Mouse (Mus musculus): Measurements from ENCODE around the gene Pramef12. TPM values are rescaled to one million over a fixed set of nuclear protein-coding genes. Genes with fewer than 3 reads are reported as not detected.

Pramef12 gene
- polyA plus RNA-seq, 1 experiment from 2014 or later, result not detected

DNA sequence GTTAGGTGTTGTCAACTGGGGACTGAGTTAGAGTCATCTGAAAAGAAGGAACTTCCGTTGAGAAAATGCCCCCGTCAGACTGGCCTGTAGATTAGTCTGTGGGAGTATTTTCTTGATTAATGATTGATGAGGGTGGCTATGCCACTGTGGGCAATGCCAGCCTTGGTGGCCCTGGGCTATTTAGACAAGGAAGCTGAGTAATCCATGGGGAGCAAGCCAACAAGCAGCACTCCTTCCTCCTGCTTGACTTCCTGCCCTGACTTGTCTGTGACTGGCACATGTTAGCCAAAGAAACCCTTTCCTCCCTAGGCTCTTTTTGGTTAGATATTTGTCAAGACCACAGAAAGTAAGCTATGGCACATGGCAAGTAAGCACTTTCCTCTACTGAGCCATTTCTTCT lies 22.5 kb upstream of the Pramef12 start:
- Histone ChIP-seq H3K27ac (ENCODE audit: low read depth, low read length) (no peak overlapping the region), H3K36me3 (ENCODE audit: control insufficient read depth, insufficient read depth) (no peaks in the 10 kb centered on the region), H3K4me2 (replicated peaks; ENCODE audit: low read depth) (no peak overlapping the region), H3K9ac (ENCODE audit: low read depth, low read length) (no peak overlapping the region), H3K4me3 (ENCODE audit: low read depth, low read length) (no peak overlapping the region), H3K27me3 (replicated peaks; ENCODE audit: control insufficient read depth, insufficient read depth, low read length) (no peaks in the 10 kb centered on the region), H3K4me1 (replicated peaks; ENCODE audit: control insufficient read depth, insufficient read depth, low read length) (no peaks in the 10 kb centered on the region), H3K9me3 (ENCODE audit: control insufficient read depth) (no peaks in the 10 kb centered on the region)
- TF ChIP-seq CTCF (IDR thresholded peaks at IDR 0.05; ENCODE audit: low read depth), result no peak
- ATAC-seq, result no peak
- WGBS, result 70% methylated on average over 2 of the region's 2 CpGs

DNA sequence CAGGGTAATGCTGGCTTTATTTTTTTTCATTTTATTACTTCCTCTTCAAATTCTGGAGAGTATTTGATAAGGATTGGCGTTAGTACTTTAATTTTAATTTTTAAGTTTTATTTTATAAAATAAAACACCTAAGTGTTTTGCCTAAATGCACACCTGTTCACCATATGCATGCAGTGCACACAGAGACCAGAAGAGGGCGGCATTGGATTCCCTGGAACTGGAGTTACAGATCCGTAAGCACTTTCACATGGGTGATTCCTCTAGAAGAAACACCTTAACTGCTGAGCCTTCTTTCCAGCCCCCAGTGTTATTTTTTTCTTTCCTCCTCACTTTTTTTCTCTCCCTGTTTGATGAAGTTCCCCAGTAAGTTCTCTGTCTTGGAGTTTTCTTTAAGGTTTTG lies 20.6 kb upstream of the Pramef12 start:
- no peak overlapping the region for H3K27ac ChIP-seq (ENCODE audit: low read depth, low read length)
- H3K9ac ChIP-seq (ENCODE audit: low read depth, low read length), result no peak overlapping the region
- H3K36me3 ChIP-seq (ENCODE audit: control insufficient read depth, insufficient read depth), result no peaks in the 10 kb centered on the region
- ATAC-seq, result no peak
- H3K4me1 ChIP-seq (replicated peaks; ENCODE audit: control insufficient read depth, insufficient read depth, low read length), result no peaks in the 10 kb centered on the region
- H3K4me2 ChIP-seq (replicated peaks; ENCODE audit: low read depth), result no peak overlapping the region
- H3K9me3 ChIP-seq (ENCODE audit: control insufficient read depth), result no peaks in the 10 kb centered on the region
- H3K27me3 ChIP-seq (replicated peaks; ENCODE audit: control insufficient read depth, insufficient read depth, low read length), result no peaks in the 10 kb centered on the region
- H3K4me3 ChIP-seq (ENCODE audit: low read depth, low read length), result no peak overlapping the region
- peak; percentile 50 for TF ChIP-seq CTCF (IDR thresholded peaks at IDR 0.05; ENCODE audit: low read depth)
- WGBS, result 19% methylated on average over 3 of the region's 3 CpGs

DNA sequence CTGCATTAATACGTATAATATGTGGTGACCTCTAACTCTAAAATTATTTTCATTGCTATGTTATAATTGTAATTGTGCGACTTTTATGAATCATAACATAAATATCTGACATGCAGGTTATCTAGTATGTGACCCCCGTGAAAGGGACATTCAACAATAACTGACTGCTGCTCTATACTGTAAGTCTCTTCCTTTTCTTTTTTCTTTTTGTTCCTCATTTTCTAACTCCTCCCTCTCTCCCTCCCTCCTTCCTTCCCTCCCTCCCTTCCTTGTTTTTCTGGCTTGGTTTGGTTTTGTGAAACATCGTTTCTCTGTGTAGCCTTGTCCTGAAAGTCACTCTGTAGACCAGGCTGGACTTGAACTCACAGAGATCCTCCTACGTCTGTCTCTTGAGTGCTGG lies 16.3 kb upstream of the Pramef12 start:
- 74% methylated on average over 5 of the region's 5 CpGs for WGBS
- Histone ChIP-seq H3K4me1 (replicated peaks; ENCODE audit: control insufficient read depth, insufficient read depth, low read length) (no peaks in the 10 kb centered on the region), H3K27ac (ENCODE audit: low read depth, low read length) (no peak overlapping the region)

DNA sequence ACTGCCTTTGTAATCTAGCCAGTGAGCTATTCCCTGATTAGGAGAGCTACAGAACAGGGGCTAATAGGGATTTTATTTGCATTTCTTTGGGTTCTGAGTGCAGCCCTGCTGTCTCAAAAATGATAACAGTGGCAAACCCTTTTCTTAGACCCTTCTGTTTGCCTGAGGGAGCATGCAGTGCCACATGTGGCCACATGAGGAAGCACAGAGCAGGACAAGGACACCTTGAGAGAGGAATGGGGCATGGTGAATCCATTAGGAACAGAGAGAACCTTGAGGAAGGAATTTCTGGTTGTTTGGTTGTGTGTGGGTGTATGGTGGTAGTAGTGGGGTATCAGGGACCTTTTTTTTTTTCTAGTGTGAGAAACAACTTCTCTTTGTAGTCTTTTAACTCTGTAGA lies 12.4 kb upstream of the Pramef12 start:
- H3K4me3 ChIP-seq (ENCODE audit: low read depth, low read length), result no peak overlapping the region
- no peaks in the 10 kb centered on the region for H3K36me3 ChIP-seq (ENCODE audit: control insufficient read depth, insufficient read depth)
- ATAC-seq, result no peak
- H3K27me3 ChIP-seq (replicated peaks; ENCODE audit: control insufficient read depth, insufficient read depth, low read length), result no peaks in the 10 kb centered on the region
- H3K4me2 ChIP-seq (replicated peaks; ENCODE audit: low read depth), result no peak overlapping the region
- no peak overlapping the region for H3K27ac ChIP-seq (ENCODE audit: low read depth, low read length)
- peak; percentile 61 for TF ChIP-seq CTCF (IDR thresholded peaks at IDR 0.05; ENCODE audit: low read depth)
- H3K9me3 ChIP-seq (ENCODE audit: control insufficient read depth), result no peaks in the 10 kb centered on the region
- H3K4me1 ChIP-seq (replicated peaks; ENCODE audit: control insufficient read depth, insufficient read depth, low read length), result no peaks in the 10 kb centered on the region
- no peak overlapping the region for H3K9ac ChIP-seq (ENCODE audit: low read depth, low read length)

More for the DNA sequence above, 16.3 kb upstream of the Pramef12 start:
- TF ChIP-seq CTCF (IDR thresholded peaks at IDR 0.05; ENCODE audit: low read depth), result no peak
- Histone ChIP-seq H3K4me2 (replicated peaks; ENCODE audit: low read depth) (no peak overlapping the region), H3K36me3 (ENCODE audit: control insufficient read depth, insufficient read depth) (no peaks in the 10 kb centered on the region), H3K9ac (ENCODE audit: low read depth, low read length) (no peak overlapping the region), H3K27me3 (replicated peaks; ENCODE audit: control insufficient read depth, insufficient read depth, low read length) (no peaks in the 10 kb centered on the region), H3K9me3 (ENCODE audit: control insufficient read depth) (no peaks in the 10 kb centered on the region), H3K4me3 (ENCODE audit: low read depth, low read length) (no peak overlapping the region)
- no peak for ATAC-seq

DNA sequence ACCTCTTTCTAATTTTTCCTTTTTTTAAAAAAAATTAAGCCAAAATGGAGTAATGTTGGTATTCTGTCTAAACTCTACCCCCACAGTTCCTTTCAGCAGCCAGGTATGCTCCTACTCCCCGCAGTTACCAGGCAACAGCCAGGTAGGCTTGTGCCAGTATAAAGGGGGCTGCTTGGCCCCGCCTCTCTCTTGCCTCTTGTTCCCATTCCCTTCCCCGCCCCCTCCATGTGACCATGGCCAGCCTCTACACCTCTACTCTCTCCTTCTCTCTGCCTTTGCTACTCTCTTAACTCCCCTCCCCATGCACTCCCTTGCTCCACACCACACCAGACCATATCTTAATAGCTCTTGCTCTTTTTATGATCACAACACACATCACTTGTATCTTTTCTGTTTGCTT lies 2.0 kb downstream of the Pramef12 start:
- Histone ChIP-seq H3K36me3 (ENCODE audit: control insufficient read depth, insufficient read depth) (no peaks in the 10 kb centered on the region), H3K9me3 (ENCODE audit: control insufficient read depth) (no peaks in the 10 kb centered on the region), H3K27me3 (replicated peaks; ENCODE audit: control insufficient read depth, insufficient read depth, low read length) (no peaks in the 10 kb centered on the region), H3K27ac (ENCODE audit: low read depth, low read length) (no peak overlapping the region), H3K4me2 (replicated peaks; ENCODE audit: low read depth) (no peak overlapping the region), H3K4me1 (replicated peaks; ENCODE audit: control insufficient read depth, insufficient read depth, low read length) (no peaks in the 10 kb centered on the region), H3K9ac (ENCODE audit: low read depth, low read length) (no peak overlapping the region), H3K4me3 (ENCODE audit: low read depth, low read length) (no peak overlapping the region)
- WGBS, result 73% methylated on average over 3 of the region's 3 CpGs
- no peak for ATAC-seq
- TF ChIP-seq CTCF (IDR thresholded peaks at IDR 0.05; ENCODE audit: low read depth), result no peak

- Histone ChIP-seq H3K36me3 (ENCODE audit: control insufficient read depth, insufficient read depth) (no peaks in the 10 kb centered on the region), H3K27me3 (replicated peaks; ENCODE audit: control insufficient read depth, insufficient read depth, low read length) (no peaks in the 10 kb centered on the region), H3K9me3 (ENCODE audit: control insufficient read depth) (no peaks in the 10 kb centered on the region), H3K27ac (ENCODE audit: low read depth, low read length) (no peak overlapping the region), H3K9ac (ENCODE audit: low read depth, low read length) (no peak overlapping the region), H3K4me3 (ENCODE audit: low read depth, low read length) (peak overlapping the region; percentile 32), H3K4me1 (replicated peaks; ENCODE audit: control insufficient read depth, insufficient read depth, low read length) (no peaks in the 10 kb centered on the region), H3K4me2 (replicated peaks; ENCODE audit: low read depth) (peak overlapping the region; percentile 69)
- ATAC-seq, result peak; percentile 65
- WGBS, result 6% methylated on average over 17 of the region's 17 CpGs
- TF ChIP-seq CTCF (IDR thresholded peaks at IDR 0.05; ENCODE audit: low read depth), result no peak
Observed at GRCm38 (mm10) chr4:144404456-144405086, 3.7 kb downstream of the Pramef12 start.

DNA sequence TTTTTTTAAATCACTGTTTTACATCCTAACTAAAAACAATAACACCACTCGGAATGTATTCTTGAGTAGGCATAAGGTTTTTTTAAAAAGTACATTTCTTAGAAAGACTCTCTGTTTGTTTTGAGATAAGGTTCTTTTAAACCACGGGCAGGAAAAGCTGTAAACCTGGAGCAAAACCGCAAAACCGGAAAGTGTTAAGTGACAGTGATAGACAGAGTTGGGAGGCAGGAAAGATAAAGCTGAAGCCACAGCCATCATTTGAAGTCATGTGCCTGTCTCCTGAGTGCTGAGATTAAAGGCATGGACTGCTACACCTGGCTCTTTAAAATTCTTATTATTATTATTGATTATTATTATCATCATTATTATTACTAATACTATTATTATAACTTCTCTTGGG lies 5.6 kb downstream of the Pramef12 start:
- WGBS, result 14% methylated on average over 4 of the region's 4 CpGs
- no peak for TF ChIP-seq CTCF (IDR thresholded peaks at IDR 0.05; ENCODE audit: low read depth)
- no peak overlapping the region for H3K27ac ChIP-seq (ENCODE audit: low read depth, low read length)
- H3K4me2 ChIP-seq (replicated peaks; ENCODE audit: low read depth), result no peak overlapping the region
- H3K9me3 ChIP-seq (ENCODE audit: control insufficient read depth), result no peaks in the 10 kb centered on the region
- no peak overlapping the region for H3K9ac ChIP-seq (ENCODE audit: low read depth, low read length)
- no peaks in the 10 kb centered on the region for H3K4me1 ChIP-seq (replicated peaks; ENCODE audit: control insufficient read depth, insufficient read depth, low read length)
- H3K27me3 ChIP-seq (replicated peaks; ENCODE audit: control insufficient read depth, insufficient read depth, low read length), result no peaks in the 10 kb centered on the region
- H3K36me3 ChIP-seq (ENCODE audit: control insufficient read depth, insufficient read depth), result no peaks in the 10 kb centered on the region
- no peak overlapping the region for H3K4me3 ChIP-seq (ENCODE audit: low read depth, low read length)
- no peak for ATAC-seq

All from intestine, postnatal 0 days (tissue).